33 mouse cellular contexts compared by ENCODE assay signal in genomic region chr7:130177009-130177408, GRCm38 (mm10).
DNase-seq lines count a peak whose midpoint lies in the region; ATAC-seq and TF ChIP-seq lines count a peak whose summit lies in the region.
"Had no signal": no experiment of that assay in that cellular context is flagged by ENCODE, and none has a peak within 500 bp of the region (broad histone marks: within the 10 kb centered on the region; RNA-seq: fewer than 3 reads in every experiment).

No protein-coding gene starts in this region.

- H3K27ac ChIP-seq in lung, postnatal 0 days (ENCODE audit: low read length) = no peak overlapping the region
- H3K27ac ChIP-seq: forebrain, embryonic 12.5 days; heart, embryonic 13.5 days; hindbrain, embryonic 10.5 days; hindbrain, embryonic 15.5 days; kidney, postnatal 0 days; layer of hippocampus, adult 2 months; left cerebral cortex, adult 2 months; limb, embryonic 10.5 days; limb, embryonic 15.5 days; liver, embryonic 14.5 days; midbrain, embryonic 12.5 days; neural tube, embryonic 12.5 days; stomach, postnatal 0 days had no signal

- peak; percentile 91 for TF ChIP-seq EP300 in lung, postnatal 0 days (IDR thresholded peaks at IDR 0.05)

- peaks cover 6% of the 10 kb centered on the region; the same call in 1 of the 2 replicates for H3K4me1 ChIP-seq in lung, postnatal 0 days (ENCODE audit: insufficient read depth, low read depth, low read length)
- H3K4me1 ChIP-seq: hindbrain, embryonic 15.5 days; megakaryocyte, embryonic 14.5 days; neural tube, embryonic 12.5 days had no signal

- peak; percentile 54; the same call in 1 of the 2 replicates for ATAC-seq in lung, postnatal 0 days
- no peak for ATAC-seq in activated CD4-positive, CD25-positive, alpha-beta regulatory T cell, adult 4 months
- ATAC-seq: forebrain, postnatal 0 days; inflammation-experienced regulatory T-cells, adult 6 months had no signal

- no peaks in the 10 kb centered on the region for H3K27me3 ChIP-seq in lung, postnatal 0 days (replicated peaks; ENCODE audit: insufficient read depth, low read length)
- H3K27me3 ChIP-seq: forebrain, embryonic 12.5 days; heart, embryonic 13.5 days; hindbrain, embryonic 15.5 days; limb, embryonic 15.5 days; megakaryocyte, embryonic 14.5 days; neural tube, embryonic 12.5 days had no signal

- H3K36me3 ChIP-seq in lung, postnatal 0 days (ENCODE audit: insufficient read depth, low read length) = peaks cover 10% of the 10 kb centered on the region; the same call in 1 of the 2 replicates

- TF ChIP-seq CTCF in lung, postnatal 0 days (IDR thresholded peaks at IDR 0.05) = no peak

- H3K4me3 ChIP-seq in lung, postnatal 0 days (ENCODE audit: low read depth, low read length) = no peak overlapping the region
- H3K4me3 ChIP-seq: erythroblast, embryonic 14.5 days; forebrain, embryonic 12.5 days; heart, embryonic 13.5 days; hindbrain, embryonic 10.5 days; hindbrain, embryonic 15.5 days; layer of hippocampus, adult 2 months; left cerebral cortex, adult 2 months; limb, embryonic 10.5 days; limb, embryonic 15.5 days; megakaryocyte, embryonic 14.5 days; midbrain, embryonic 12.5 days; myocyte; neural tube, embryonic 12.5 days had no signal

- no peaks in the 10 kb centered on the region for H3K9me3 ChIP-seq in lung, postnatal 0 days (ENCODE audit: low read length)
- H3K9me3 ChIP-seq: forebrain, embryonic 12.5 days; heart, embryonic 13.5 days; hindbrain, embryonic 10.5 days; hindbrain, embryonic 15.5 days; limb, embryonic 10.5 days; limb, embryonic 15.5 days; midbrain, embryonic 12.5 days; neural tube, embryonic 12.5 days had no signal

- no peak overlapping the region for H3K4me2 ChIP-seq in lung, postnatal 0 days (replicated peaks; ENCODE audit: low read depth, low read length)
- H3K4me2 ChIP-seq: forebrain, embryonic 12.5 days; heart, embryonic 13.5 days; hindbrain, embryonic 15.5 days; limb, embryonic 15.5 days; midbrain, embryonic 12.5 days; neural tube, embryonic 12.5 days had no signal

- peak; percentile 42 for DNase-seq in kidney, adult 11 months
- no peak for DNase-seq in kidney, postnatal 4 days
- DNase-seq in Muller cell, postnatal 12 days (ENCODE audit: inconsistent ontology term) = peak; percentile 12
- DNase-seq in kidney, postnatal 36 days = peak; percentile 18 to 28
- peak; percentile 33 for DNase-seq in lung, postnatal 0 days (ENCODE audit: low spot score)
- DNase-seq in cerebellum, adult 18-20 months = no peak
- no peak for DNase-seq in left cerebral cortex, postnatal 25 days (ENCODE audit: low spot score in 2 of 2)
- DNase-seq: adrenal gland, postnatal 25 days; cerebellum, adult 11-12 months; cerebellum, postnatal 14 days; forebrain, postnatal 0 days; heart, postnatal 10 days; right cerebral cortex, postnatal 4 days; thymus, adult 18-20 months; thymus, postnatal 25 days had no signal

- no peak overlapping the region for H3K9ac ChIP-seq in lung, postnatal 0 days (replicated peaks; ENCODE audit: low read depth)
- H3K9ac ChIP-seq: forebrain, embryonic 12.5 days; forebrain, postnatal 0 days; heart, embryonic 13.5 days; hindbrain, embryonic 15.5 days; limb, embryonic 15.5 days; liver, embryonic 14.5 days; midbrain, embryonic 12.5 days; neural tube, embryonic 12.5 days had no signal

- intact Hi-C loops in left cerebral cortex, postnatal 25 days (cut with DNase I) = loop anchor here (10.0 kb wide), 1 partner anchor 88 kb away; no protein-coding TSS in a partner anchor

- 50% methylated on average over 5 of the region's 5 CpGs for WGBS in lung, postnatal 0 days

Comparison
In these comparisons a context has a peak if more than half of its experiments do, and no peak if none do; other contexts are left out.
1. DNase-seq: peak in kidney, adult 11 months (single experiment), Muller cell, postnatal 12 days (single experiment), kidney, postnatal 36 days (2 of 2) and lung, postnatal 0 days (single experiment); none in kidney, postnatal 4 days (0 of 2), cerebellum, adult 18-20 months (0 of 2) and left cerebral cortex, postnatal 25 days (0 of 2).